Comparison of ENCODE assay signal across 9 mouse cellular contexts in the genomic region with DNA sequence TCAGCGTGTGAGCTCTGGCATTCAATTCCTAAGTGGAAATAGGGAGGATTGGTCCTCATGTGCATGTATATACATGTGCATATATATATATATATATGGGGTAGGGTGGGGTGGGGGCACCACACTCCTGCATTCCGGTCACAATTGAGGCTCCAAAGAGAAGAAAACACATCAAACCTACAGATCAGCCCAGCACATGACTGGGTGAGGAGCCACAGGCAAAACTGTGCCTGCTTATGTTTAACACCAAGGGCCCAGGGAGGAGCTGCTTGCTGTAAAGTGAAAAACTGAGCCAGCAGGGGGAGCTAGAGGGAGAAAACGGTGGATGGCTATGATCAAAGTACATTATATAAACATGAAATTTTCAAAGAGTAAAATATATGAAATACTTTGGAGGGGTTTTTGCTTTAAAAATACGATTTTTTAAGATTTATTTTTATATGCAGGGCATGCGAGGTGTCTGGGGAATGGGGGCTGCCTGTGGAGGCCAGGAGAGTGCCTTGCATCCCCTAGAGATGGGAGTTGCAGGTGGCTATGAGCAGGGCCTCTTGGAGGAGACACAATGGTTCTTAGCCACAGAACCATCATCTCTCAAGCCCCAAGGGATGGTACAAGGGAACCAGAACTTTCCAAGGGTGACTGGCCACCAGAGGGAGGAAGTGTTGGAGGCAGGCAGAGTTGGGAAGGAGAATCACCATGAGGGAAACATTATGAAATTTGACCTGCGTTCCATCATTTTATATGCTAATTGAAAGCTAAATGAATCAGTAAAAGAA. TPM values are rescaled to one million over a fixed set of nuclear protein-coding genes. Genes with fewer than 3 reads are reported as not detected.
A peak's percentile ranks its signal among the peaks of the same experiment; 100 is the strongest.
DNase-seq lines count a peak whose midpoint lies in the region; ATAC-seq and TF ChIP-seq lines count a peak whose summit lies in the region.
"Had no signal": no experiment of that assay in that cellular context is flagged by ENCODE, and none has a peak within 500 bp of the region (broad histone marks: within the 10 kb centered on the region; RNA-seq: fewer than 3 reads in every experiment).

No protein-coding gene starts in this region.

- H3K9me3 ChIP-seq in kidney, embryonic 14.5 days (ENCODE audit: control insufficient read depth, low read length): no peaks in the 10 kb centered on the region
- H3K9me3 ChIP-seq in limb, embryonic 14.5 days (ENCODE audit: control insufficient read depth, low read length): no peaks in the 10 kb centered on the region
- H3K9me3 ChIP-seq in midbrain, postnatal 0 days (ENCODE audit: low read length): no peaks in the 10 kb centered on the region
- H3K9me3 ChIP-seq: embryonic facial prominence, embryonic 12.5 days had no signal

- H3K4me3 ChIP-seq in heart, adult 2 months: no peak overlapping the region
- H3K4me3 ChIP-seq in kidney, embryonic 14.5 days (ENCODE audit: low read length): no peak overlapping the region
- no peak overlapping the region for H3K4me3 ChIP-seq in limb, embryonic 14.5 days (replicated peaks; ENCODE audit: low read length)
- no peak overlapping the region for H3K4me3 ChIP-seq in midbrain, postnatal 0 days (ENCODE audit: low read depth, low read length)
- H3K4me3 ChIP-seq: embryonic facial prominence, embryonic 12.5 days had no signal

- peak; percentile 87 for TF ChIP-seq CTCF in heart, adult 2 months (IDR thresholded peaks at IDR 0.05)
- TF ChIP-seq CTCF in midbrain, postnatal 0 days (IDR thresholded peaks at IDR 0.05): peak; percentile 77

- H3K4me1 ChIP-seq in heart, adult 2 months (ENCODE audit: control insufficient read depth, insufficient read depth, low read length): no peaks in the 10 kb centered on the region; the same call in 1 of the 2 replicates
- H3K4me1 ChIP-seq in kidney, embryonic 14.5 days (ENCODE audit: control insufficient read depth, insufficient read depth, low read length): no peaks in the 10 kb centered on the region
- H3K4me1 ChIP-seq in limb, embryonic 14.5 days (ENCODE audit: control insufficient read depth, insufficient read depth, low read length): no peaks in the 10 kb centered on the region
- H3K4me1 ChIP-seq in midbrain, postnatal 0 days (ENCODE audit: insufficient read depth, low read length): no peaks in the 10 kb centered on the region; the same call in 1 of the 2 replicates
- H3K4me1 ChIP-seq: embryonic facial prominence, embryonic 12.5 days had no signal

- no peak for TF ChIP-seq POLR2A in heart, adult 2 months (IDR thresholded peaks at IDR 0.05; ENCODE audit: insufficient read depth, low read depth, low read length)
- TF ChIP-seq POLR2A in limb, embryonic 14.5 days (IDR thresholded peaks at IDR 0.05; ENCODE audit: borderline replicate concordance, extremely low read depth, insufficient read depth, insufficient read length): no peak

- no peaks in the 10 kb centered on the region for H3K36me3 ChIP-seq in heart, adult 2 months (ENCODE audit: control insufficient read depth, insufficient read depth, low read length)
- H3K36me3 ChIP-seq in kidney, embryonic 14.5 days (ENCODE audit: control insufficient read depth, insufficient read depth, low read length): no peaks in the 10 kb centered on the region
- no peaks in the 10 kb centered on the region for H3K36me3 ChIP-seq in limb, embryonic 14.5 days (ENCODE audit: control insufficient read depth, insufficient read depth, low read length)
- H3K36me3 ChIP-seq in midbrain, postnatal 0 days (ENCODE audit: insufficient read depth, low read length): no peaks in the 10 kb centered on the region
- H3K36me3 ChIP-seq: embryonic facial prominence, embryonic 12.5 days had no signal

- H3K4me2 ChIP-seq in kidney, embryonic 14.5 days (replicated peaks; ENCODE audit: low read depth, low read length): no peak overlapping the region
- H3K4me2 ChIP-seq in limb, embryonic 14.5 days (replicated peaks; ENCODE audit: low read depth, low read length, severe bottlenecking): no peak overlapping the region
- H3K4me2 ChIP-seq in midbrain, postnatal 0 days (ENCODE audit: low read depth, low read length, poor library complexity, severe bottlenecking): no peak overlapping the region

- H3K79me2 ChIP-seq in heart, adult 2 months (replicated peaks; ENCODE audit: control insufficient read depth, insufficient read depth, low read length): no peaks in the 10 kb centered on the region

- ATAC-seq in kidney, embryonic 14.5 days (ENCODE audit: low FRiP score, low TSS enrichment): peak; percentile 65
- 0 out of 2 replicates have a peak, but pooled peaks have one; percentile 51 for ATAC-seq in limb, embryonic 14.5 days (ENCODE audit: low FRiP score, low read depth)
- ATAC-seq in midbrain, postnatal 0 days (ENCODE audit: low FRiP score): peak; percentile 22; the same call in 1 of the 2 replicates

- no peaks in the 10 kb centered on the region for H3K27me3 ChIP-seq in heart, adult 2 months (ENCODE audit: control insufficient read depth, insufficient read depth, low read length)
- no peaks in the 10 kb centered on the region; the same call in 1 of the 2 replicates for H3K27me3 ChIP-seq in kidney, embryonic 14.5 days (ENCODE audit: control insufficient read depth, insufficient read depth, low read length)
- no peaks in the 10 kb centered on the region for H3K27me3 ChIP-seq in limb, embryonic 14.5 days (ENCODE audit: control insufficient read depth, insufficient read depth, low read length)
- H3K27me3 ChIP-seq in midbrain, postnatal 0 days (ENCODE audit: insufficient read depth, low read length): no peaks in the 10 kb centered on the region
- H3K27me3 ChIP-seq: embryonic facial prominence, embryonic 12.5 days had no signal

- no peak overlapping the region for H3K9ac ChIP-seq in heart, adult 2 months (ENCODE audit: low read depth, low read length)
- no peak overlapping the region for H3K9ac ChIP-seq in kidney, embryonic 14.5 days (ENCODE audit: low read depth, low read length)
- no peak overlapping the region for H3K9ac ChIP-seq in limb, embryonic 14.5 days (ENCODE audit: low read depth, low read length, severe bottlenecking)
- H3K9ac ChIP-seq in midbrain, postnatal 0 days (replicated peaks; ENCODE audit: low read length, poor library complexity, severe bottlenecking): no peak overlapping the region
- H3K9ac ChIP-seq: embryonic facial prominence, embryonic 12.5 days had no signal

- H3K27ac ChIP-seq in heart, adult 2 months: no peak overlapping the region
- H3K27ac ChIP-seq in kidney, embryonic 14.5 days (ENCODE audit: low read depth, low read length): no peak overlapping the region
- H3K27ac ChIP-seq in limb, embryonic 14.5 days (replicated peaks; ENCODE audit: low read depth, low read length): no peak overlapping the region
- no peak overlapping the region for H3K27ac ChIP-seq in midbrain, postnatal 0 days (ENCODE audit: low read depth, low read length)
- H3K27ac ChIP-seq: embryonic facial prominence, embryonic 12.5 days had no signal

- no peak for TF ChIP-seq EP300 in heart, adult 2 months (IDR thresholded peaks at IDR 0.05; ENCODE audit: insufficient read depth, low read depth, low read length)

- peak; percentile 88 for DNase-seq in 416B (ENCODE audit: low read depth)
- DNase-seq in adrenal gland, adult 2 months: peak; percentile 80
- peak; percentile 86 for DNase-seq in embryo, embryonic 10.5 days (ENCODE audit: low spot score)
- peak; percentile 57 to 72 for DNase-seq in heart, adult 2 months
- peak; percentile 66 for DNase-seq in limb, embryonic 14.5 days (ENCODE audit: low spot score)
- DNase-seq in midbrain, postnatal 0 days (ENCODE audit: low spot score): peak; percentile 71
- peak; percentile 89 to 98 for DNase-seq in spleen, postnatal 4 days (ENCODE audit: low spot score in 2 of 2)

- WGBS in heart, adult 2 months: 32% methylated on average over 6 of the region's 6 CpGs
- 32% methylated on average over 6 of the region's 6 CpGs for WGBS in kidney, embryonic 14.5 days
- 29% methylated on average over 6 of the region's 6 CpGs for WGBS in limb, embryonic 14.5 days
- WGBS in midbrain, postnatal 0 days: 34% methylated on average over 6 of the region's 6 CpGs

- intact Hi-C loops in heart, adult 2 months (cut with DNase I): loop anchor here (2.0 to 5.0 kb wide), 3 partner anchors 128 to 421 kb away; no protein-coding TSS in a partner anchor

RNA-seq across cellular contexts. Expression of gene Erv3, which starts 38.4 kb away (rescaled TPM):
- not detected for total RNA-seq in adrenal gland, adult 2 months (2021)
- polyA plus RNA-seq in adrenal gland, adult 2 months (2012; rRNA removed): not detected in 2 replicates
- not detected for total RNA-seq in heart, adult 2 months (2021)
- polyA plus RNA-seq in heart, adult 2 months (2012; rRNA removed): not detected in 2 replicates
- polyA plus RNA-seq in kidney, embryonic 14.5 days (2014; fragmentation: Nextera tagmentation; extraction: Ambion mirVana): not detected in 2 replicates
- 0.04 and 0.25 TPM in 2 replicates for polyA plus RNA-seq in limb, embryonic 14.5 days (2012; rRNA removed)
- not detected in 2 replicates for polyA plus RNA-seq in limb, embryonic 14.5 days (2014; fragmentation: Nextera tagmentation; extraction: Ambion mirVana)
- total RNA-seq in midbrain, postnatal 0 days (2014; rRNA removed): not detected in 2 replicates
- not detected in 2 replicates for polyA plus RNA-seq in midbrain, postnatal 0 days (2015; fragmentation: Nextera tagmentation; extraction: Ambion mirVana)
- polyA plus RNA-seq: embryonic facial prominence, embryonic 12.5 days had no signal
